Mouse (Mus musculus): ENCODE data around the gene Stard10.

The Stard10 gene

GRCm38 (mm10) chr7:101394569-101394968, 77.7 kb downstream of the Stard10 start:
- no peak for DNase-seq (ENCODE audit: low read depth in 2 of 2, low spot score in 2 of 2)

- no peak for DNase-seq (ENCODE audit: low read depth in 2 of 2, low spot score in 2 of 2)
Observed at GRCm38 (mm10) chr7:101395471-101395870, 78.6 kb downstream of the Stard10 start.

All from CD8-positive naive resting alpha-beta T cell, adult 2 months (primary cell).